Mouse (Mus musculus) stomach, postnatal 0 days (tissue): ENCODE results near the gene Slc9a9. TPM values are rescaled to one million over a fixed set of nuclear protein-coding genes. Genes with fewer than 3 reads are reported as not detected.

Source experiments
- ATAC-seq: fragments of 200-750 bp; cut with Nextera tagmentation; 2 replicates; pipeline ENCODE4 v1.8.0; 2017; ENCODE audit not compliant: low FRiP score, low TSS enrichment
- DNase-seq: peaks from one replicate; pipeline ENCODE4 v3.0.0-alpha.2; 2016; ENCODE audit warnings: low spot score
- H3K27ac ChIP-seq: fragments of 300-500 bp; sonication (generic); replicated peaks from 2 replicates; pipeline ENCODE4 v1.5.1; 2014; ENCODE audit warnings: mild to moderate bottlenecking, control low read depth
- H3K27me3 ChIP-seq: fragments of 300-500 bp; sonication (generic); 2 replicates; pipeline ENCODE4 v1.6.1; 2014; ENCODE audit warnings: low read length; ENCODE audit not compliant: control insufficient read depth, insufficient read depth
- H3K36me3 ChIP-seq: fragments of 300-500 bp; sonication (generic); 2 replicates; pipeline ENCODE4 v1.6.1; 2014; ENCODE audit warnings: low read length, mixed read lengths; ENCODE audit not compliant: control insufficient read depth, insufficient read depth
- H3K4me1 ChIP-seq: fragments of 300-500 bp; sonication (generic); replicated peaks from 2 replicates; pipeline ENCODE4 v1.6.1; 2014; ENCODE audit warnings: antibody characterized with exemption; ENCODE audit not compliant: control insufficient read depth, insufficient read depth
- H3K4me2 ChIP-seq: fragments of 300-500 bp; sonication (generic); replicated peaks from 2 replicates; pipeline ENCODE4 v1.6.1; 2014; ENCODE audit warnings: low read depth, mild to moderate bottlenecking, control low read depth, moderate library complexity
- H3K4me3 ChIP-seq: fragments of 300-500 bp; sonication (generic); 2 replicates; pipeline ENCODE4 v1.5.1; 2014; ENCODE audit warnings: low read depth, low read length, control low read depth
- H3K9ac ChIP-seq: fragments of 300-500 bp; sonication (generic); 2 replicates; pipeline ENCODE4 v1.6.1; 2014; ENCODE audit warnings: mild to moderate bottlenecking, low read length, control low read depth, mixed read lengths
- H3K9me3 ChIP-seq: fragments of 300-500 bp; sonication (generic); 2 replicates; pipeline ENCODE4 v1.6.1; 2016; ENCODE audit warnings: low read length; ENCODE audit not compliant: control insufficient read depth
- CTCF ChIP-seq: IDR thresholded peaks from 2 replicates; pipeline ENCODE4 v1.5.1; 2016; ENCODE audit warnings: antibody characterized with exemption, low read depth, mild to moderate bottlenecking, moderate library complexity
- EP300 ChIP-seq: optimal IDR thresholded peaks from 2 replicates; pipeline ENCODE3; 2016; ENCODE audit warnings: antibody characterized with exemption
- WGBS: fragments of 180-500 bp; shearing (Covaris S2); extraction: QIAGEN DNeasy Blood & Tissue Kit; methylation state at CpG from one replicate; pipeline ENCODE4 v1.1.7; 2014; 5-methylcytosine and 5-hydroxymethylcytosine counted together
- polyA plus RNA-seq: library from polyadenylated mRNA; unstranded; fragments of >200 nt; fragmentation: Nextera tagmentation; extraction: Ambion mirVana; gene quantifications from 2 replicates; pipeline ENCODE4 v1.2.1, GENCODE M21; 2015

Gene Slc9a9
- polyA plus RNA-seq, 1 experiment from 2014 or later = 3.4 TPM

- H3K27ac ChIP-seq = no peak overlapping the region
- H3K36me3 ChIP-seq = no peaks in the 10 kb centered on the region
- no peak for ATAC-seq
- H3K4me1 ChIP-seq = no peaks in the 10 kb centered on the region
- no peaks in the 10 kb centered on the region for H3K27me3 ChIP-seq
- 77% methylated on average over 10 of the region's 10 CpGs for WGBS
- no peaks in the 10 kb centered on the region for H3K9me3 ChIP-seq
- DNase-seq = no peak
- H3K4me3 ChIP-seq = no peak overlapping the region
- TF ChIP-seq EP300 (no peak), CTCF (no peak)
- H3K9ac ChIP-seq = no peak overlapping the region
- no peak overlapping the region for H3K4me2 ChIP-seq
Observed at GRCm38 (mm10) chr9:94751638-94752021, 81.9 kb downstream of the Slc9a9 start.

DNA sequence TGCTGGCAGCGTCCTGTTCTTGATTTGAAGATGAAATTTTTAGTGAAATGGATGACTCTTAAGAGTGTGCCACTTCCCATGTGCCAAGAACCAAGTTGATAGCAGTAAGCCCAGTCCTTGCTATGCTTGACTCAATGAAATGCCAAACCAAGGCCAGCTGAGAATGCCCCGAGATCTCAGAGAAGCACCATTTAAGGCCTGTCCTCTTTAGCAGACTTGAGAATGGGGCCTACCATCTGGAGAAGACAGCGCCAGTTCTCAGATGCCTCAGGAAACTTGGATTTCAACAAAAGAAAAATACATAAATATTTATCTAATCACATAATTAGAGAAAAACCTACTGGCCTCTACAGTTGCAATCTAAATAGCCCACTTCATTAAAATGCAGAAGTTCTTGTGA is 82.4 kb downstream of the Slc9a9 start:
- Histone ChIP-seq H3K27ac (no peak overlapping the region), H3K36me3 (no peaks in the 10 kb centered on the region), H3K4me2 (no peak overlapping the region), H3K27me3 (no peaks in the 10 kb centered on the region), H3K4me3 (no peak overlapping the region), H3K4me1 (no peaks in the 10 kb centered on the region), H3K9me3 (no peaks in the 10 kb centered on the region), H3K9ac (no peak overlapping the region)
- ATAC-seq = no peak
- no peak for DNase-seq
- 82% methylated on average over 3 of the region's 3 CpGs for WGBS
- TF ChIP-seq EP300 (no peak), CTCF (no peak)

- H3K4me2 ChIP-seq = no peak overlapping the region
- H3K27ac ChIP-seq = no peak overlapping the region
- TF ChIP-seq EP300 = no peak
- no peak for TF ChIP-seq CTCF
- no peak overlapping the region for H3K9ac ChIP-seq
- H3K4me3 ChIP-seq = no peak overlapping the region
- no peaks in the 10 kb centered on the region for H3K4me1 ChIP-seq
- H3K36me3 ChIP-seq = no peaks in the 10 kb centered on the region
- no peaks in the 10 kb centered on the region for H3K9me3 ChIP-seq
- no peaks in the 10 kb centered on the region for H3K27me3 ChIP-seq
- ATAC-seq = no peak
- no peak for DNase-seq
- 81% methylated on average over 5 of the region's 5 CpGs for WGBS
Observed at GRCm38 (mm10) chr9:94759904-94760303, 90.2 kb downstream of the Slc9a9 start.

- H3K9ac ChIP-seq = no peak overlapping the region
- H3K9me3 ChIP-seq = no peaks in the 10 kb centered on the region
- H3K4me2 ChIP-seq = no peak overlapping the region
- H3K27me3 ChIP-seq = no peaks in the 10 kb centered on the region
- WGBS = 69% methylated on average over 6 of the region's 6 CpGs
- no peaks in the 10 kb centered on the region for H3K36me3 ChIP-seq
- no peaks in the 10 kb centered on the region for H3K4me1 ChIP-seq
- TF ChIP-seq EP300 = no peak
- no peak for TF ChIP-seq CTCF
- no peak for ATAC-seq
- no peak overlapping the region for H3K4me3 ChIP-seq
- no peak for DNase-seq
- H3K27ac ChIP-seq = no peak overlapping the region
Observed at GRCm38 (mm10) chr9:94768114-94768513, 98.4 kb downstream of the Slc9a9 start.

DNA sequence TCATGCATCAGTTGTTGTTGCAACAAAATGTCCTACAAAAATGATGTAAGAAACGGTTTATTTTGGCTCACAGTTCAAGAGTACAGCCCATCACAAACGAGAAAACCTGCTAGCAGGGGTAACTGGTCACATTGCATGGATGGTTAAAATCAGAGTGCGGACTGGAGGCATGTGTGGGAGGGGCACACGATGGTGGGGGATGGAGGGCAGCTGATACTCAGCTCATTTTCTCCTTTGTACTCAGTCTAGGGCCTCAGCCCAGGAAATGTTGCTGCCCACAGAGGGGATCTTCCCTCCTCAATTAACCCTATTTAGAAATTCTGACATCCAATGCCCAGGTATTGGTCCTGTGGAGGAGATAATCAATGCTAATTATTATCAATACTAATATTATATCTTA is 98.8 kb downstream of the Slc9a9 start:
- H3K9ac ChIP-seq = no peak overlapping the region

DNA sequence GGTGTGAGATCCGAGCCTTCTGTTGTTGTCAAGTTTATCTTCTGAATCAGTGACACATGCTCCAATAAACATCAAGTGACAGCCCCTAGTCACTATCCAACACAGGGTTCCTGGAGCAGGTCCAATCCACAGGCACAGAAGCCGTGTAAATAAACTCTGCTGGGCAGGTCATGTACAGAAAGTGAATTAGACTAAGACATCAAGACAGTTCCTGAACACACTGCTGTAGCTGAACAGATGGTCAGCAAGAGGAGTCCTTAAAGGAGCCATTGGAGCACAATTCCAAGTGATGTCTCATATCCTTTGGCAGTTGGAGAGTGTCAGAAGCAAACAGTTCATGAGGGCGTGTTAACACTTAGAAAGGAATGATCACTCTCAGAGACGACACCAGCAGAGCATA is 103.6 kb downstream of the Slc9a9 start:
- 48% methylated on average over 4 of the region's 4 CpGs for WGBS
- Histone ChIP-seq H3K27me3 (no peaks in the 10 kb centered on the region), H3K4me1 (no peaks in the 10 kb centered on the region), H3K36me3 (no peaks in the 10 kb centered on the region), H3K9ac (no peak overlapping the region), H3K4me3 (no peak overlapping the region), H3K9me3 (no peaks in the 10 kb centered on the region), H3K27ac (no peak overlapping the region), H3K4me2 (no peak overlapping the region)
- TF ChIP-seq CTCF (no peak), EP300 (no peak)
- DNase-seq = no peak
- no peak for ATAC-seq

More for the DNA sequence above, 98.8 kb downstream of the Slc9a9 start:
- Histone ChIP-seq H3K4me3 (no peak overlapping the region), H3K4me1 (no peaks in the 10 kb centered on the region), H3K4me2 (no peak overlapping the region), H3K36me3 (no peaks in the 10 kb centered on the region), H3K27me3 (no peaks in the 10 kb centered on the region), H3K27ac (no peak overlapping the region), H3K9me3 (no peaks in the 10 kb centered on the region)
- WGBS = 75% methylated on average over 4 of the region's 4 CpGs
- DNase-seq (no peak), ATAC-seq (no peak)
- no peak for TF ChIP-seq EP300
- no peak for TF ChIP-seq CTCF
